Mouse (Mus musculus) embryonic facial prominence, embryonic 14.5 days (tissue): Measurements from ENCODE around the gene Mroh8. TPM values are rescaled to one million over a fixed set of nuclear protein-coding genes. Genes with fewer than 3 reads are reported as not detected.

ENCODE experiments used
- ATAC-seq: fragments of 200-750 bp; cut with Nextera tagmentation; 2 replicates; pipeline ENCODE4 v1.8.0; 2017; ENCODE audit warnings: low read depth, moderate number of reproducible peaks, moderate TSS enrichment
- DNase-seq: peaks from one replicate; pipeline ENCODE4 v3.0.0-alpha.2; 2015; ENCODE audit warnings: low spot score
- H3K27ac ChIP-seq: fragments of 300-500 bp; sonication (generic); replicated peaks from 2 replicates; pipeline ENCODE4 v1.5.1; 2014; ENCODE audit warnings: low read depth, mild to moderate bottlenecking, low read length, moderate library complexity
- H3K27me3 ChIP-seq: fragments of 300-500 bp; sonication (generic); replicated peaks from 2 replicates; pipeline ENCODE4 v1.6.1; 2014; ENCODE audit warnings: low read length; ENCODE audit not compliant: control insufficient read depth, insufficient read depth
- H3K36me3 ChIP-seq: fragments of 300-500 bp; sonication (generic); 2 replicates; pipeline ENCODE4 v1.6.1; 2014; ENCODE audit warnings: low read length, mixed read lengths; ENCODE audit not compliant: control insufficient read depth, insufficient read depth
- H3K4me1 ChIP-seq: fragments of 300-500 bp; sonication (generic); 2 replicates; pipeline ENCODE4 v1.6.1; 2014; ENCODE audit warnings: antibody characterized with exemption, low read length; ENCODE audit not compliant: control insufficient read depth, insufficient read depth
- H3K4me2 ChIP-seq: fragments of 300-500 bp; sonication (generic); 2 replicates; pipeline ENCODE4 v1.6.1; 2014; ENCODE audit warnings: low read depth, mild to moderate bottlenecking, low read length, moderate library complexity, mixed read lengths
- H3K4me3 ChIP-seq: fragments of 300-500 bp; sonication (generic); 2 replicates; pipeline ENCODE4 v1.5.1; 2014; ENCODE audit warnings: low read depth, mild to moderate bottlenecking, low read length
- H3K9ac ChIP-seq: fragments of 300-500 bp; sonication (generic); 2 replicates; pipeline ENCODE4 v1.6.1; 2014; ENCODE audit warnings: low read depth, mild to moderate bottlenecking, low read length, moderate library complexity, mixed read lengths
- H3K9me3 ChIP-seq: fragments of 300-500 bp; sonication (generic); 2 replicates; pipeline ENCODE4 v1.6.1; 2016; ENCODE audit warnings: low read length; ENCODE audit not compliant: control insufficient read depth
- WGBS: fragments of 180-500 bp; shearing (Covaris S2); extraction: QIAGEN DNeasy Blood & Tissue Kit; methylation state at CpG from one replicate; pipeline ENCODE4 v1.1.7; 2014; 5-methylcytosine and 5-hydroxymethylcytosine counted together
- polyA plus RNA-seq: library from polyadenylated mRNA; unstranded; fragments of >200 nt; fragmentation: Nextera tagmentation; extraction: Ambion mirVana; gene quantifications from 2 replicates; pipeline ENCODE4 v1.2.1, GENCODE M21; 2014

Mroh8 gene
- polyA plus RNA-seq, 1 experiment from 2014 or later: 0.29 TPM

GRCm38 (mm10) chr2:157316358-157316933 lies 37.1 kb upstream of the Mroh8 start:
- H3K9ac ChIP-seq: no peak overlapping the region
- H3K9me3 ChIP-seq: no peaks in the 10 kb centered on the region
- DNase-seq: no peak
- H3K4me2 ChIP-seq: no peak overlapping the region
- H3K4me3 ChIP-seq: no peak overlapping the region
- H3K27ac ChIP-seq: no peak overlapping the region
- ATAC-seq: 0 out of 2 replicates have a peak, but pooled peaks have one; percentile 20
- H3K27me3 ChIP-seq: no peaks in the 10 kb centered on the region
- no peaks in the 10 kb centered on the region for H3K4me1 ChIP-seq
- H3K36me3 ChIP-seq: peaks cover 95% of the 10 kb centered on the region
- 86% methylated on average over 9 of the region's 14 CpGs for WGBS

GRCm38 (mm10) chr2:157315486-157315885 lies 36.1 kb upstream of the Mroh8 start:
- Histone ChIP-seq H3K27me3 (no peaks in the 10 kb centered on the region), H3K4me3 (no peak overlapping the region), H3K36me3 (peaks cover 95% of the 10 kb centered on the region), H3K27ac (no peak overlapping the region), H3K9ac (no peak overlapping the region), H3K4me2 (no peak overlapping the region), H3K9me3 (no peaks in the 10 kb centered on the region), H3K4me1 (no peaks in the 10 kb centered on the region)
- DNase-seq (no peak), ATAC-seq (no peak)
- WGBS: 85% methylated on average over 6 of the region's 6 CpGs

GRCm38 (mm10) chr2:157314310-157314709 lies 35.0 kb upstream of the Mroh8 start:
- H3K4me1 ChIP-seq: no peaks in the 10 kb centered on the region
- ATAC-seq (no peak), DNase-seq (no peak)
- no peak overlapping the region for H3K9ac ChIP-seq
- H3K4me2 ChIP-seq: no peak overlapping the region
- H3K27ac ChIP-seq: no peak overlapping the region
- no peaks in the 10 kb centered on the region for H3K27me3 ChIP-seq
- peaks cover 95% of the 10 kb centered on the region for H3K36me3 ChIP-seq
- H3K9me3 ChIP-seq: no peaks in the 10 kb centered on the region
- WGBS: 81% methylated on average over 7 of the region's 7 CpGs
- no peak overlapping the region for H3K4me3 ChIP-seq

- no peak overlapping the region for H3K27ac ChIP-seq
- H3K4me3 ChIP-seq: no peak overlapping the region
- peaks cover 98% of the 10 kb centered on the region for H3K36me3 ChIP-seq
- 91% methylated on average over 3 of the region's 3 CpGs for WGBS
- no peak for DNase-seq
- H3K27me3 ChIP-seq: no peaks in the 10 kb centered on the region
- H3K4me1 ChIP-seq: no peaks in the 10 kb centered on the region
- no peak overlapping the region for H3K4me2 ChIP-seq
- H3K9ac ChIP-seq: no peak overlapping the region
- H3K9me3 ChIP-seq: no peaks in the 10 kb centered on the region
- ATAC-seq: no peak
These were observed 34.4 kb upstream of the Mroh8 start for GRCm38 (mm10) chr2:157313718-157314117.

GRCm38 (mm10) chr2:157310963-157311637 lies 31.8 kb upstream of the Mroh8 start:
- H3K36me3 ChIP-seq: peaks cover 93% of the 10 kb centered on the region
- H3K27me3 ChIP-seq: no peaks in the 10 kb centered on the region
- H3K9me3 ChIP-seq: no peaks in the 10 kb centered on the region
- WGBS: 73% methylated on average over 6 of the region's 6 CpGs
- no peaks in the 10 kb centered on the region for H3K4me1 ChIP-seq
- no peak overlapping the region for H3K4me3 ChIP-seq
- H3K4me2 ChIP-seq: no peak overlapping the region
- peak; percentile 59 for DNase-seq
- H3K27ac ChIP-seq: no peak overlapping the region
- no peak overlapping the region for H3K9ac ChIP-seq
- ATAC-seq: peak; percentile 32; the same call in 1 of the 2 replicates

GRCm38 (mm10) chr2:157309611-157310010 lies 30.3 kb upstream of the Mroh8 start:
- no peak overlapping the region for H3K9ac ChIP-seq
- H3K27ac ChIP-seq: no peak overlapping the region
- H3K4me3 ChIP-seq: no peak overlapping the region
- H3K36me3 ChIP-seq: peaks cover 87% of the 10 kb centered on the region
- WGBS: 99% methylated on average over 8 of the region's 8 CpGs
- no peaks in the 10 kb centered on the region for H3K27me3 ChIP-seq
- DNase-seq: no peak
- H3K9me3 ChIP-seq: no peaks in the 10 kb centered on the region
- no peaks in the 10 kb centered on the region for H3K4me1 ChIP-seq
- ATAC-seq: no peak
- H3K4me2 ChIP-seq: no peak overlapping the region

- no peak for ATAC-seq
- WGBS: 84% methylated on average over 2 of the region's 2 CpGs
- no peaks in the 10 kb centered on the region for H3K4me1 ChIP-seq
- H3K9me3 ChIP-seq: no peaks in the 10 kb centered on the region
- H3K27me3 ChIP-seq: no peaks in the 10 kb centered on the region
- no peak overlapping the region for H3K4me3 ChIP-seq
- H3K27ac ChIP-seq: no peak overlapping the region
- H3K4me2 ChIP-seq: no peak overlapping the region
- no peak overlapping the region for H3K9ac ChIP-seq
- H3K36me3 ChIP-seq: peaks cover 87% of the 10 kb centered on the region
- DNase-seq: peak; percentile 28
These were observed 29.0 kb upstream of the Mroh8 start for GRCm38 (mm10) chr2:157308273-157308917.

- DNase-seq (no peak), ATAC-seq (no peak)
- H3K9me3 ChIP-seq: no peaks in the 10 kb centered on the region
- H3K9ac ChIP-seq: no peak overlapping the region
- H3K36me3 ChIP-seq: peaks cover 87% of the 10 kb centered on the region
- 84% methylated on average over 4 of the region's 4 CpGs for whole genome bisulfite sequencing
- H3K4me2 ChIP-seq: no peak overlapping the region
- no peaks in the 10 kb centered on the region for H3K27me3 ChIP-seq
- peak overlapping the region; percentile 5; the same call in 1 of the 2 replicates for H3K27ac ChIP-seq
- no peaks in the 10 kb centered on the region for H3K4me1 ChIP-seq
- no peak overlapping the region for H3K4me3 ChIP-seq
These were observed 28.4 kb upstream of the Mroh8 start for GRCm38 (mm10) chr2:157307715-157308265.
